Mouse (Mus musculus) heart, adult 2 months (tissue): ENCODE measurements around the gene Alkbh2.

Source experiments
- CTCF ChIP-seq: fragments of 200-600 bp; IDR thresholded peaks from 2 replicates; pipeline ENCODE4 v1.8.1; 2022; ENCODE audit warnings: antibody characterized with exemption, mild to moderate bottlenecking, moderate library complexity
- EP300 ChIP-seq: fragments of 200-500 bp; IDR thresholded peaks from 2 replicates; pipeline ENCODE4 v1.6.1; 2011; ENCODE audit warnings: low read depth, low read length, control low read depth; ENCODE audit not compliant: insufficient read depth

DNA sequence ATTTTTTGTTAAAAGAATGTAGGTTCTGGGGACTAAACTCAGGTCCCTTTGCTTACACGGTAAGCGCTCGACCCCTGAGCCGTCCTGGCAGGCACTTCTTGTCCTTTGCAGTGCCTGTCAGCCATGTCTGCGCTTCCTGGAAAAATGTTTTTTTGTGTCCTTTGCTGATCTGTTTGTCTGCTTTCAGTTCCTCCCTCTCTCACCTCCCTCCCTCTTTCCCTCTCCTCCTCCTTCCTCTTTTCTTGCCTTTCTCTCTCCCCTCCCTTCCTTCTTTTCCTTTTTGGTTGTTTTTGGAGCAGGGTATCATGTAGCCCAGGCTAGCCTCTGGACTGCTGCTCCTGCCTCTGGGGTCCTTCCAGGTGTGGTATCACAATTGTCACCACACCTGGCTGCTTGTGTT, 13.0 kb downstream of the Alkbh2 start:
- TF ChIP-seq EP300: no peak
- TF ChIP-seq CTCF: no peak
